Mouse (Mus musculus) myocyte (in vitro differentiated cells): ENCODE data around the gene Krt80. TPM values are rescaled to one million over a fixed set of nuclear protein-coding genes. Genes with fewer than 3 reads are reported as not detected.

Experiments used
- H3K27me3 ChIP-seq: one replicate; pipeline ENCODE4 v1.6.1; 2011; ENCODE audit not compliant: control insufficient read depth, insufficient read depth, insufficient read length
- H3K36me3 ChIP-seq: one replicate; pipeline ENCODE4 v1.6.1; 2011; ENCODE audit not compliant: control insufficient read depth, insufficient read depth
- H3K4me2 ChIP-seq: one replicate; pipeline ENCODE4 v1.6.1; 2011; ENCODE audit warnings: low read depth, control low read depth
- H3K4me3 ChIP-seq: one replicate; pipeline ENCODE4 v1.5.1; 2011; ENCODE audit warnings: mild to moderate bottlenecking, control low read depth, moderate library complexity
- H3K79me2 ChIP-seq: one replicate; pipeline ENCODE4 v1.6.1; 2011; ENCODE audit not compliant: control insufficient read depth, insufficient read depth
- H3ac ChIP-seq: one replicate; pipeline ENCODE4 v1.6.1; 2011; ENCODE audit not compliant: control insufficient read depth, insufficient read length
- CEBPB ChIP-seq: IDR thresholded peaks from 2 replicates; pipeline ENCODE4 v1.6.1; 2011; ENCODE audit warnings: mild to moderate bottlenecking, moderate library complexity; ENCODE audit not compliant: poor library complexity, insufficient read depth, severe bottlenecking
- E2F4 ChIP-seq: IDR thresholded peaks from one replicate; pipeline ENCODE4 v1.6.1; 2011; ENCODE audit warnings: mild to moderate bottlenecking, control low read depth, moderate library complexity; ENCODE audit not compliant: insufficient read depth
- MAX ChIP-seq: IDR thresholded peaks from one replicate; pipeline ENCODE4 v1.6.1; 2011; ENCODE audit warnings: low read depth, mild to moderate bottlenecking, control low read depth
- MYOD1 ChIP-seq, 3 experiments: IDR thresholded peaks; one replicate each; pipeline ENCODE4 v1.6.1; 2011; ENCODE audit warnings: control low read depth in 2 of 3, low read depth in 2 of 3, mild to moderate bottlenecking in 2 of 3, moderate library complexity in 1 of 3; ENCODE audit not compliant: insufficient read length in 2 of 3, control insufficient read depth in 1 of 3
- MYOG ChIP-seq, 3 experiments: IDR thresholded peaks; one replicate each; pipeline ENCODE4 v1.6.1; 2011; ENCODE audit warnings: control low read depth in 2 of 3, low read depth in 2 of 3, mild to moderate bottlenecking in 2 of 3; ENCODE audit not compliant: insufficient read length in 2 of 3, control insufficient read depth in 1 of 3, insufficient read depth in 1 of 3
- POLR2A ChIP-seq: IDR thresholded peaks from one replicate; pipeline ENCODE4 v1.6.1; 2011; ENCODE audit warnings: low read depth, mild to moderate bottlenecking, control low read depth, moderate library complexity; ENCODE audit not compliant: insufficient read length
- POLR2AphosphoS2 ChIP-seq: IDR thresholded peaks from one replicate; pipeline ENCODE4 v1.6.1; 2011; ENCODE audit warnings: low read depth, control low read depth; ENCODE audit not compliant: insufficient read length
- REST ChIP-seq: IDR thresholded peaks from one replicate; pipeline ENCODE4 v1.6.1; 2011; ENCODE audit warnings: mild to moderate bottlenecking, control low read depth, moderate library complexity; ENCODE audit not compliant: insufficient read depth, insufficient read length
- SRF ChIP-seq: IDR thresholded peaks from one replicate; pipeline ENCODE4 v1.6.1; 2011; ENCODE audit warnings: low read depth; ENCODE audit not compliant: control insufficient read depth, insufficient read length
- TCF12 ChIP-seq: IDR thresholded peaks from one replicate; pipeline ENCODE4 v1.6.1; 2011; ENCODE audit warnings: mild to moderate bottlenecking, control low read depth; ENCODE audit not compliant: poor library complexity, insufficient read depth, severe bottlenecking
- TCF3 ChIP-seq: IDR thresholded peaks from one replicate; pipeline ENCODE4 v1.6.1; 2011; ENCODE audit warnings: low read depth, control low read depth; ENCODE audit not compliant: insufficient read length
- USF1 ChIP-seq: IDR thresholded peaks from one replicate; pipeline ENCODE4 v1.6.1; 2011; ENCODE audit warnings: low read depth, mild to moderate bottlenecking, control low read depth, moderate library complexity
- polyA plus RNA-seq: library from polyadenylated mRNA; unstranded; fragments of >200 nt; fragmentation: generic; extraction: Trizol; gene quantifications from one replicate; pipeline ENCODE4 v1.2.1, GENCODE M21; 2012; ENCODE audit warnings: missing spikeins

Krt80 gene
- polyA plus RNA-seq, 1 experiment = 7.7 TPM

- H3K4me2 ChIP-seq = no peak overlapping the region
- H3K4me3 ChIP-seq = no peak overlapping the region
- no peaks in the 10 kb centered on the region for H3K36me3 ChIP-seq
- H3K27me3 ChIP-seq = no peaks in the 10 kb centered on the region
- TF ChIP-seq E2F4 (no peak), POLR2A (no peak), CEBPB (no peak), TCF12 (no peak), MYOG (IDR thresholded peaks at IDR 0.05; ENCODE audit: control insufficient read depth in 1 of 3, insufficient read depth in 1 of 3, insufficient read length in 2 of 3, low read depth in 2 of 3) (no peak), POLR2AphosphoS2 (no peak), TCF3 (no peak), MYOD1 (IDR thresholded peaks at IDR 0.05; ENCODE audit: control insufficient read depth in 1 of 3, insufficient read length in 2 of 3, low read depth in 2 of 3) (no peak), REST (no peak), SRF (no peak), USF1 (no peak), MAX (no peak)
- H3ac ChIP-seq = no peak overlapping the region
- no peaks in the 10 kb centered on the region for H3K79me2 ChIP-seq
Measured at GRCm38 (mm10) chr15:101322640-101323039, 47.3 kb downstream of the Krt80 start.

DNA sequence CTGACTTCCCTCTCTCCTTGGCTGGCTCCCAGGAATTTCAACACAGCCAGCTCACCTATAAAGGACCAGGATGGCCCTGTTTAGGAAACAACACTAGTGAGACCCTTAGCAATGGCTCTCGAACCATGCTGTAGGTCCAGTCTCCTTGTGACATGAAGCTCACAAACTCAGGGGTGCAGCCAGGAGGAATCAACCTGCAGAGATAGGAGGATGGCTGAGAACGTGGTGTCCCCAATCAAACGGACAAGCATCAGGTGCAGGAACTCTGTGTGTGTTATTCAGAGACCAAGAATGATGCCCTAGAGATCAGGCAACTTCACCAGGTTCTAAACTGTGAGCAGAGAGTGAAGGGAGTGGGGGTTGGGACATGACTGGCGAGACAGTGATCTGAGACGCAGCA is 47.9 kb downstream of the Krt80 start:
- Histone ChIP-seq H3K4me2 (no peak overlapping the region), H3K36me3 (no peaks in the 10 kb centered on the region), H3K79me2 (no peaks in the 10 kb centered on the region), H3K27me3 (no peaks in the 10 kb centered on the region), H3ac (no peak overlapping the region), H3K4me3 (no peak overlapping the region)
- no peak for TF ChIP-seq POLR2A
- TF ChIP-seq POLR2AphosphoS2 = no peak
- no peak for TF ChIP-seq REST
- no peak for TF ChIP-seq USF1
- TF ChIP-seq SRF = no peak
- no peak for TF ChIP-seq TCF12
- TF ChIP-seq E2F4 = no peak
- TF ChIP-seq MAX = no peak
- no peak for TF ChIP-seq MYOG (IDR thresholded peaks at IDR 0.05; ENCODE audit: control insufficient read depth in 1 of 3, insufficient read depth in 1 of 3, insufficient read length in 2 of 3, low read depth in 2 of 3)
- TF ChIP-seq TCF3 = no peak
- TF ChIP-seq CEBPB = no peak
- no peak for TF ChIP-seq MYOD1 (IDR thresholded peaks at IDR 0.05; ENCODE audit: control insufficient read depth in 1 of 3, insufficient read length in 2 of 3, low read depth in 2 of 3)

DNA sequence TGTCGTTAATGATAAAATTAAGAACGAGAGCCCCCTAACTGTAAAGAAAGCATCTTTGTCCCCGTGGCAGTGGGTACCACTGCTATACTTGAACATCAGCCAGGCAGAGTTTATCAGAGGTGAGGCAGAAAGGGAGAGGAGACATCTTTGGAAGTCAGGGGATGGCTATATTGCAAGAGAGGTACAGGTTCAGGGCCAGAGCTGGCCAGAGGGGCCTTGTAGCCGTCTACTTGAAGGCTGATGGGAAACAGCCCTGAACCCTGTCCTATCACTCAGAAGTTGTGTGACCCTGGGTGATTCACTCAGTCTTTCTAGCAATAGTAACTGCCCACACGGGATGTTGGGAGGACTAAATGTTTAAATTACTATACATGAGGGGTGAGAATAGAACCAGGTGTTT is 48.8 kb downstream of the Krt80 start:
- Histone ChIP-seq H3K4me2 (peak overlapping the region; percentile 71), H3K36me3 (no peaks in the 10 kb centered on the region), H3K27me3 (no peaks in the 10 kb centered on the region), H3K79me2 (no peaks in the 10 kb centered on the region), H3ac (no peak overlapping the region), H3K4me3 (no peak overlapping the region)
- no peak for TF ChIP-seq MAX

DNA sequence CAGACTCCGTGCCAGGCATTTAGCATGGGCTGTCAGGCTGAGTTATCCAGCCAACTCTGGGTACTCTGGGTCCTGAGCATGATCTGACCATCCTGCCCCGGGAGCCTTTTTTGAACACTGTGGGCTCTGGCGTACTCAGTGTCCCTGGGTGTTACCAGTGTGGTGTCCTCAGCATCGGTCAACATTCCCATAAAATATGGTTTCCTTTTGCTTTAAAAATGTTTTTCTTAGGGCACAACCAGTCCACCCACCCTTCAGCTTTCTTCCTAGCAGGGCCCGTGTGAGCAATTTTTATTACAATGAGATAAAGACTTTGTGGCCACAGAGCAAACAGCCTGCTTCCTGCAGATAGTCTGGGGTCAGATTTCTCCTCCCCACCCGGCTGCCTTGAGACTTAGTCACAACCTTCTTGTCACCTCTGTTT is 49.3 kb downstream of the Krt80 start:
- H3K27me3 ChIP-seq = no peaks in the 10 kb centered on the region
- no peaks in the 10 kb centered on the region for H3K79me2 ChIP-seq
- no peak overlapping the region for H3K4me3 ChIP-seq
- TF ChIP-seq MYOD1 (IDR thresholded peaks at IDR 0.05; ENCODE audit: control insufficient read depth in 1 of 3, insufficient read length in 2 of 3, low read depth in 2 of 3) = peak in 1 of 3 experiments; percentile 53
- TF ChIP-seq MYOG (IDR thresholded peaks at IDR 0.05; ENCODE audit: control insufficient read depth in 1 of 3, insufficient read depth in 1 of 3, insufficient read length in 2 of 3, low read depth in 2 of 3) = peak in 2 of 3 experiments; percentile 2 to 30
- no peak for TF ChIP-seq TCF3
- H3ac ChIP-seq = no peak overlapping the region
- no peaks in the 10 kb centered on the region for H3K36me3 ChIP-seq
- H3K4me2 ChIP-seq = peak overlapping the region; percentile 71

DNA sequence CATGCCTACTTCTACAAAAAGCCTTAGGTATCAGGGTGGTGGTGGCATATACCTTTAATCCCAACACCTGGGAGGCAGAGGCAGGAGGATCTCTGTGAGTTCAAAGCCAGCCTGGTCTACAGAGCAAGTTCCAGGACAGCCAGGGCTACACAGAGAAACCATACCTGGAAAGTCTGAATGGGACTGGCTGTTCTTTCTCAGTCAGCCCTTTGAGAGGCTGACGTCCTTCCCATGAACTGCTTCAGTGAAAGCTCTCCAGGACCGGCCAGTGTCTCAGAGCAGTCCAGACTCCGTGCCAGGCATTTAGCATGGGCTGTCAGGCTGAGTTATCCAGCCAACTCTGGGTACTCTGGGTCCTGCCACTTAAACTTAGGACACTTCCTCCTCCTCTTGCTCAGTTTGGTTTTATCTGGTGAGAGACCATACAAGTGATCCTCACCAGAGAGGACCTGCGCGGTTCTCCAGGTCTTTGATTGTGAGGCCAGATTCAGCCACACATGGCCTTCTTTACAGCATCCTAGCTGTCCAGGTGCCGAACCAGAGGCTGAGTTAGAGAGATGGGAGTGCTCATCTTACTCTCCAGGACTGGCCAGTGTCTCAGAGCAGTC is 49.8 kb downstream of the Krt80 start:
- Histone ChIP-seq H3K79me2 (no peaks in the 10 kb centered on the region), H3K4me2 (peak overlapping the region; percentile 71), H3K4me3 (no peak overlapping the region), H3K27me3 (no peaks in the 10 kb centered on the region), H3ac (no peak overlapping the region), H3K36me3 (no peaks in the 10 kb centered on the region)
- TF ChIP-seq MYOG (IDR thresholded peaks at IDR 0.05; ENCODE audit: control insufficient read depth in 1 of 3, insufficient read depth in 1 of 3, insufficient read length in 2 of 3, low read depth in 2 of 3) (no peak), CEBPB (no peak), TCF3 (no peak), SRF (no peak), TCF12 (no peak), POLR2A (no peak), REST (no peak), MYOD1 (IDR thresholded peaks at IDR 0.05; ENCODE audit: control insufficient read depth in 1 of 3, insufficient read length in 2 of 3, low read depth in 2 of 3) (no peak), USF1 (no peak), MAX (no peak)
